Mouse (Mus musculus): ENCODE measurements around the gene Ppp2r5e.
A peak's percentile ranks its signal among the peaks of the same experiment; 100 is the strongest.

Gene Ppp2r5e

GRCm38 (mm10) chr12:75596154-75597002 is at the start of gene Ppp2r5e:
Gene Ppp2r5e, minus strand, starts transcription at chr12:75596245.
- DNase-seq (ENCODE audit: low read depth, low spot score) = peak; percentile 98

- DNase-seq (ENCODE audit: low read depth, low spot score) = no peak
Measured at GRCm38 (mm10) chr12:75645780-75646179, 49.7 kb upstream of the Ppp2r5e start.

- no peak for DNase-seq (ENCODE audit: low read depth, low spot score)
Measured at GRCm38 (mm10) chr12:75641726-75642125, 45.7 kb upstream of the Ppp2r5e start.

GRCm38 (mm10) chr12:75638345-75638744 is 42.3 kb upstream of the Ppp2r5e start:
- no peak for DNase-seq (ENCODE audit: low read depth, low spot score)

GRCm38 (mm10) chr12:75637103-75637502 is 41.1 kb upstream of the Ppp2r5e start:
- DNase-seq (ENCODE audit: low read depth, low spot score) = no peak

- no peak for DNase-seq (ENCODE audit: low read depth, low spot score)
Measured at GRCm38 (mm10) chr12:75635771-75636430, 39.9 kb upstream of the Ppp2r5e start.

GRCm38 (mm10) chr12:75629618-75630017 is 33.6 kb upstream of the Ppp2r5e start:
- no peak for DNase-seq (ENCODE audit: low read depth, low spot score)

GRCm38 (mm10) chr12:75623292-75623691 is 27.2 kb upstream of the Ppp2r5e start:
- no peak for DNase-seq (ENCODE audit: low read depth, low spot score)

GRCm38 (mm10) chr12:75622835-75623234 is 26.8 kb upstream of the Ppp2r5e start:
- DNase-seq (ENCODE audit: low read depth, low spot score) = no peak

- DNase-seq (ENCODE audit: low read depth, low spot score) = no peak
Measured at GRCm38 (mm10) chr12:75616841-75617240, 20.8 kb upstream of the Ppp2r5e start.

- no peak for DNase-seq (ENCODE audit: low read depth, low spot score)
Measured at GRCm38 (mm10) chr12:75616158-75616791, 20.2 kb upstream of the Ppp2r5e start.

- no peak for DNase-seq (ENCODE audit: low read depth, low spot score)
Measured at GRCm38 (mm10) chr12:75615556-75615955, 19.5 kb upstream of the Ppp2r5e start.

- DNase-seq (ENCODE audit: low read depth, low spot score) = peak; percentile 43
Measured at GRCm38 (mm10) chr12:75612711-75613110, 16.7 kb upstream of the Ppp2r5e start.

- no peak for DNase-seq (ENCODE audit: low read depth, low spot score)
Measured at GRCm38 (mm10) chr12:75599490-75599889, 3.4 kb upstream of the Ppp2r5e start.

GRCm38 (mm10) chr12:75598988-75599387 is 2.9 kb upstream of the Ppp2r5e start:
- no peak for DNase-seq (ENCODE audit: low read depth, low spot score)

GRCm38 (mm10) chr12:75597707-75598106 is 1.7 kb upstream of the Ppp2r5e start:
- peak; percentile 55 for DNase-seq (ENCODE audit: low read depth, low spot score)

- DNase-seq (ENCODE audit: low read depth, low spot score) = no peak
Measured at GRCm38 (mm10) chr12:75595291-75596153, 523 bp downstream of the Ppp2r5e start.

GRCm38 (mm10) chr12:75594404-75594803 is 1.6 kb downstream of the Ppp2r5e start:
- no peak for DNase-seq (ENCODE audit: low read depth, low spot score)

- DNase-seq (ENCODE audit: low read depth, low spot score) = no peak
Measured at GRCm38 (mm10) chr12:75593817-75594216, 2.2 kb downstream of the Ppp2r5e start.

GRCm38 (mm10) chr12:75587501-75587900 is 8.5 kb downstream of the Ppp2r5e start:
- DNase-seq (ENCODE audit: low read depth, low spot score) = no peak

GRCm38 (mm10) chr12:75583776-75584175 is 12.3 kb downstream of the Ppp2r5e start:
- no peak for DNase-seq (ENCODE audit: low read depth, low spot score)

All from brain, embryonic 18.5 days (tissue).